Mouse (Mus musculus) spleen, postnatal 36 days (tissue): ENCODE measurements around the gene Pon2.

ENCODE experiments used
- DNase-seq, 2 experiments: peaks; one replicate each; pipeline ENCODE4 v3.0.0; 2022; ENCODE audit warnings: low spot score in 2 of 2, mixed read lengths in 1 of 2

Pon2 gene

GRCm38 (mm10) chr6:5292841-5293240, 5.4 kb downstream of the Pon2 start:
- no peak for DNase-seq

GRCm38 (mm10) chr6:5291450-5291849, 6.8 kb downstream of the Pon2 start:
- peak; percentile 28 to 37 for DNase-seq

GRCm38 (mm10) chr6:5287919-5288318, 10.3 kb downstream of the Pon2 start:
- no peak for DNase-seq

GRCm38 (mm10) chr6:5287392-5287791, 10.9 kb downstream of the Pon2 start:
- DNase-seq, result peak in 1 of 2 experiments; percentile 24

GRCm38 (mm10) chr6:5282418-5282817, 15.8 kb downstream of the Pon2 start:
- DNase-seq, result no peak

GRCm38 (mm10) chr6:5280576-5281305, 17.5 kb downstream of the Pon2 start:
- peak; percentile 24 to 40 for DNase-seq

- no peak for DNase-seq
Measured at GRCm38 (mm10) chr6:5277972-5278371, 20.3 kb downstream of the Pon2 start.

- DNase-seq, result no peak
Measured at GRCm38 (mm10) chr6:5269641-5270040, 28.6 kb downstream of the Pon2 start.

GRCm38 (mm10) chr6:5264793-5265192, 33.5 kb downstream of the Pon2 start:
- no peak for DNase-seq

GRCm38 (mm10) chr6:5263250-5263999, 34.8 kb downstream of the Pon2 start:
- no peak for DNase-seq

GRCm38 (mm10) chr6:5262322-5263249, 35.7 kb downstream of the Pon2 start:
- no peak for DNase-seq

GRCm38 (mm10) chr6:5255722-5256451, 42.4 kb downstream of the Pon2 start, which contains the start of gene Pon3:
Pon3 (minus strand) TSS chr6:5256286.
- peak; percentile 56 to 60 for DNase-seq

- DNase-seq, result no peak
Measured at GRCm38 (mm10) chr6:5255291-5255690, 43.0 kb downstream of the Pon2 start.

GRCm38 (mm10) chr6:5254869-5255268, 43.4 kb downstream of the Pon2 start:
- DNase-seq, result no peak

GRCm38 (mm10) chr6:5245926-5246325, 52.3 kb downstream of the Pon2 start:
- DNase-seq, result no peak

- DNase-seq, result no peak
Measured at GRCm38 (mm10) chr6:5238799-5239198, 59.5 kb downstream of the Pon2 start.

- no peak for DNase-seq
Measured at GRCm38 (mm10) chr6:5237510-5237909, 60.7 kb downstream of the Pon2 start.

GRCm38 (mm10) chr6:5236843-5237371, 61.3 kb downstream of the Pon2 start:
- no peak for DNase-seq

- DNase-seq, result no peak
Measured at GRCm38 (mm10) chr6:5234563-5234962, 63.7 kb downstream of the Pon2 start.

GRCm38 (mm10) chr6:5233812-5234211, 64.4 kb downstream of the Pon2 start:
- DNase-seq, result no peak

- DNase-seq, result no peak
Measured at GRCm38 (mm10) chr6:5232022-5232421, 66.2 kb downstream of the Pon2 start.
